Mouse (Mus musculus) c-Kit-positive CD71-positive TER-119-negative erythroid progenitor cells, embryonic 14.5 days (primary cell): ENCODE measurements around the gene Ccdc33.

ENCODE experiments used
- DNase-seq: peaks from one replicate; pipeline ENCODE4 v3.0.0-alpha.2; 2013; ENCODE audit warnings: low read depth

Ccdc33 gene

GRCm38 (mm10) chr9:58047061-58047460 lies 71.6 kb downstream of the Ccdc33 start:
- DNase-seq, result no peak

- DNase-seq, result no peak
These were observed 73.0 kb downstream of the Ccdc33 start for GRCm38 (mm10) chr9:58045646-58046045.

GRCm38 (mm10) chr9:58044828-58045227 lies 73.8 kb downstream of the Ccdc33 start:
- DNase-seq, result no peak

GRCm38 (mm10) chr9:58043496-58044017 lies 75.1 kb downstream of the Ccdc33 start:
- DNase-seq, result no peak

GRCm38 (mm10) chr9:58042391-58042790 lies 76.2 kb downstream of the Ccdc33 start:
- DNase-seq, result no peak

GRCm38 (mm10) chr9:58040977-58041376 lies 77.6 kb downstream of the Ccdc33 start:
- DNase-seq, result no peak

GRCm38 (mm10) chr9:58038500-58039168 lies 80.0 kb downstream of the Ccdc33 start:
- DNase-seq, result no peak

GRCm38 (mm10) chr9:58036961-58037360 lies 81.7 kb downstream of the Ccdc33 start:
- no peak for DNase-seq

GRCm38 (mm10) chr9:58035951-58036698 lies 82.5 kb downstream of the Ccdc33 start:
- DNase-seq, result no peak

- no peak for DNase-seq
These were observed 83.1 kb downstream of the Ccdc33 start for GRCm38 (mm10) chr9:58035519-58035918.

- DNase-seq, result no peak
These were observed 86.7 kb downstream of the Ccdc33 start for GRCm38 (mm10) chr9:58031895-58032294.

- DNase-seq, result no peak
These were observed 89.0 kb downstream of the Ccdc33 start for GRCm38 (mm10) chr9:58029635-58030034.

GRCm38 (mm10) chr9:58028841-58029240 lies 89.8 kb downstream of the Ccdc33 start:
- DNase-seq, result no peak

- no peak for DNase-seq
These were observed 91.0 kb downstream of the Ccdc33 start for GRCm38 (mm10) chr9:58027426-58028180.

GRCm38 (mm10) chr9:58025995-58026394 lies 92.6 kb downstream of the Ccdc33 start:
- no peak for DNase-seq

GRCm38 (mm10) chr9:58018385-58018784 lies 100.2 kb downstream of the Ccdc33 start:
- no peak for DNase-seq

- no peak for DNase-seq
These were observed 101.7 kb downstream of the Ccdc33 start for GRCm38 (mm10) chr9:58016962-58017361.

- DNase-seq, result no peak
These were observed 102.8 kb downstream of the Ccdc33 start for GRCm38 (mm10) chr9:58015856-58016255.

- DNase-seq, result no peak
These were observed 104.0 kb downstream of the Ccdc33 start for GRCm38 (mm10) chr9:58014393-58015160.

- DNase-seq, result no peak
These were observed 105.7 kb downstream of the Ccdc33 start for GRCm38 (mm10) chr9:58012935-58013334.

GRCm38 (mm10) chr9:58012486-58012885 lies 106.1 kb downstream of the Ccdc33 start:
- no peak for DNase-seq

GRCm38 (mm10) chr9:58011552-58011951 lies 107.1 kb downstream of the Ccdc33 start:
- no peak for DNase-seq
